Mouse (Mus musculus) lung, postnatal 4 days (tissue): ENCODE results near the gene Smlr1.

Source experiments
- DNase-seq, 2 experiments: peaks; one replicate each; pipeline ENCODE4 v3.0.0; 2021

The Smlr1 gene

GRCm38 (mm10) chr10:25488456-25488855, 47.6 kb downstream of the Smlr1 start:
- peak; percentile 38 to 75 for DNase-seq

DNA sequence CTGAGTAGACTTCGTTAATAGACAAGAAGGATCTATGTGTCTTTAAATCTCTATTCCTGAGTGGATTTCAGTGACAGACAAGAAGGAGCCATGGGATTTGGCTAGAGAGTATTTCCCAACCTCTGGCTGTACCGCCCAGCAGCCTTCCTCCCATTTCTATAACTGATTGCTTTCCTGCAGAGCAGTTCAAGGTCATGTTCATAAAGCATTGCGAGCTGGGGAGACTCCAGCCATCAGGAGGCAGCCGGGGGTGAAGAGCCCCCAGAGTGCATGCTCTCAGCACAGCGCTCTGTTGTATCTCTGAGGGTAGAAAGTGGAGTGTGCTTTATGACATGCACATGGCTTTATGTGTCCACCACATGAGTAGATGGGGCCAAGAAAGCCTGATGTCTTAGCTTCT, 53.3 kb downstream of the Smlr1 start:
- DNase-seq: no peak

- no peak for DNase-seq
Observed at GRCm38 (mm10) chr10:25479716-25480115, 56.4 kb downstream of the Smlr1 start.
